Mouse (Mus musculus): ENCODE data around the gene Tet2.

Tet2 gene

DNA sequence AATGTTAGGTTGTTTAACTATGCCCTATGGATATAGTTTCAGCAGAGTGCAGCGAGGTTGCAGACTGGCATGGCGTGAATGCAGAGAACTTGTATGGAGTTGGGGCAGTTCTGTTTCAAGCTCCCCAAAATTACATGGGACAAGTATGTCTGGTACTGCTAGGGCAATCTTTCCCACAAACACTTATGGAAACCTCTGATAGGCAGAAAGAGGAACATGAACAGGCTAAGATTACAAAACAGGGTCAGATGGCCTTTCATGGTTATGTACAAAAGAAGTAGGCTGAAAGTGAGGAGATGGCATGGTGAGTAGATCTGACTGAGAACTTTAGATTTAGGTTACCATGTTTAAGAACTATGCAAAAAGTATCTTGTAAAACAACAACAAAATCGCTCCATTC, 81.7 kb downstream of the Tet2 start:
- ATAC-seq (ENCODE audit: insufficient number of reproducible peaks, low FRiP score, low TSS enrichment): no peak

DNA sequence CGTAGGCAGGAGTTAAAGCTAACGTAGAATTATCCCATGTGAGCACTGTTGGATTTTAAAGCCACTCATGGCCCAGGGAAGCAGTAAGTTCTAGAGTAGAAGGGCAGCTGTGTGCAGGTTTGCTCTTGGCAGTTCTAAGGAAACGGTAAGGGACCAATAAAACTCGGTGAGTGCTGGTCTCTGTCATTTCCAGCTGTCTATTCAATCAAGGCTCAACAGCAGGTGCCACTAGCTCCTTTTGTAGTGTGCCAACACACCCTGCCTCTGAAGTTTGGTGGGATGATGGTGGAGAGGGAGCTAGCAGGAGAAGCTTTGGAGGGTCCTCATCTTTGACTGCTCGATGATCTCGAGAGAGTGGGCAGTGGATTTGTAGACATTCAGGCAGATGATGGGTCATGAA, 82.5 kb downstream of the Tet2 start:
- ATAC-seq (ENCODE audit: insufficient number of reproducible peaks, low FRiP score, low TSS enrichment): no peak

DNA sequence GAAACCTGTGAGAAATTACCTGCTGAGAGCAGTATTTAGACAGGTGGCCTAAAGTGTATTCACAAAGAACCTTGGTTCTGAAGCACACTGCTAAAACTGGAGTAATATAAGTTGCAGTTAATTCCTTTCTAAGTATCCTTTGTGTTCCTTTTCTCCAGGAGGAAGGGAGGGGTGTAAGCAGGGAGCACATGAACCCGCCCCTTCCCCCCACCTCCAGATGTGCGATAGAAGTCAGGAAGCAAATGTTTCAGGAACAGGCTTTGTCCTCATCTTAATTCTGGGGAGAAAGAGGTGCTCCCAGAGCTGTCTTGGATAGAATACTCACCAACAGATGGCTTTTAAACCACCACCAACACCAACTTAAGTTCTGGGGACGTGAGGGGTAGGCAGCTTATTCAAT, 82.9 kb downstream of the Tet2 start:
- ATAC-seq (ENCODE audit: insufficient number of reproducible peaks, low FRiP score, low TSS enrichment): no peak

DNA sequence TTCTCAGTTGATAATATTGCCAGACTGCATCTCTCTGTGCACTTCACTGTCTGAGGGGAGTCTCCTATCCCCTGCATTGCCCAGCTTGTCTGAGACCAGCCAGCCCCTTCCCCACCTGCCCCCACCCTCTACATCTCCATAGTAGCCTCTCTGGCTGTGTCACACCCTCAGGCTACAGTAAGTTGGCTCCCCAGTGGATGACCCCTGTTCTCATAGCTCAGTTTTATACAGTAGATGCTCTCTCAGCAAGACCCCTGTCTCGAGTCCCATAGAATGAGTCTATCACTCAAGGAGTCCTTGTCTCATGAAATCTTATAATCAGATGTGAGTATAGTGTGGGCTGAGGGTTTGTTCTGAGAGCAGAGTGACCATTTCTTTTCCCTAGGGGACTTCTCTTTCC, 85.8 kb downstream of the Tet2 start:
- no peak for ATAC-seq (ENCODE audit: insufficient number of reproducible peaks, low FRiP score, low TSS enrichment)

DNA sequence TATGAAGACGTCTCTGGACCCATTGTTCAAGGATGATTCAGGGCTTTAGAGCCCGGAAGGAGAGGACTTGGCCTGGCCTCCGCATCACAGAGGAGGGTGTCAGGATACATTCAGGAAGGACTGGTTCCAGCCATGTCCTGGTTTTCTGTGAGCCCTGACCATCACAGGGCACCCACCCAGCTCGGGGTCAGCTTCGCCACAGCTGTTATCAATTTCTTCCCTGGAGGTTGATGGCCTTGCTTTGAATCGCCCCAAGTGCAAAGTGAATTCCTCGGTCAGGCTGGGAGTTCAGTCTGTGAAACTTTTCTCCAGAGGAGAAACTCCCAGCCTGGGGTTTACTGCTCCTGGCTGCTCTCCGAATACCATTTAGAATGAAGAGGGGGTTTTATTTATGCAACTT, 91.0 kb downstream of the Tet2 start:
- ATAC-seq (ENCODE audit: insufficient number of reproducible peaks, low FRiP score, low TSS enrichment): no peak

DNA sequence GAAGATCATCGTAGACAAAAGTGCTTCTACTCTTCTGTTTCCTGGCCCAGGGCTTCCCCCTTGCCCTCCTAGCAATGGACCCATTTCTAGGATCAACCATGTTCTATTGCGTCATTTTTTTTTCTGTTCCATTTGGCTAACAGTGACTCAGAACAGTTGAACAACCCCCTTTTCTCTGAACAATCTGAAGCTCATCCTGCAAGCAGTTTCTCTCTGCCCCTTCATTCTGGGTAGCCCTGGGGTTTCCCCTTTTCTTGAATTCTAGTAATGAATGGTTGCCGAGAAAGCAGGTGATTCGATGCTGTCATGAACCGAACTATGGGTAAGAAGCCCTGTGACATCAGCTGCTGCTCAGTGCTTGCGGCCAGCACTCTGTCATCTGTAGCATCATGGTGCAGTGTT, 108.0 kb downstream of the Tet2 start:
- ATAC-seq (ENCODE audit: insufficient number of reproducible peaks, low FRiP score, low TSS enrichment): no peak

DNA sequence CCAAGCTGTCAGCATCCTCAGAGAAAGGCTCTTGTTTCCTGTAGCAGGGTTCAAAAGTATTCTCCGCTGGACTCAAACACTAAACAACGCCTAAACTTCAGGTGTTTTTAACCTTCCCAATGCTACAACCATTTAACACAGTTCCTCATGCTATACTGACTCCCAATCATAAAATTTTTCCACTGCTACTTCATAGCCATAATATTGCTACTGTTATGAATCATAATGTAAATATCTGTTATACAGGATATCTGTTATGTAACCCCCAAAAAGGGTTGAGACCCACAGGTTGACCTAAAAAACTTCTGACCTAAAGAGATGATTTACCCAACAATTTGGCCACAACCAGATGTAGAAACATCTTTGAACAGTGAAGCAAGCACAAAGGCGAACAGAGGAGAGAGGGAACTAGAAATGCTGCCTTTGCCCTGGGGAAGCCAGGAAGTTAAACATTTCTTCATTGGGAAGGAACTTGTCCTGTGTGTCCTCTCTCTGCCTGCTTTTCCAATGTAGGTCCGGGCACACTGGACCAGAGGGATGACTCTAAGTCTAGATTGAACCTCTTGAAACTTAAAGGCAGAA, 108.6 kb downstream of the Tet2 start:
- ATAC-seq (ENCODE audit: insufficient number of reproducible peaks, low FRiP score, low TSS enrichment): no peak

DNA sequence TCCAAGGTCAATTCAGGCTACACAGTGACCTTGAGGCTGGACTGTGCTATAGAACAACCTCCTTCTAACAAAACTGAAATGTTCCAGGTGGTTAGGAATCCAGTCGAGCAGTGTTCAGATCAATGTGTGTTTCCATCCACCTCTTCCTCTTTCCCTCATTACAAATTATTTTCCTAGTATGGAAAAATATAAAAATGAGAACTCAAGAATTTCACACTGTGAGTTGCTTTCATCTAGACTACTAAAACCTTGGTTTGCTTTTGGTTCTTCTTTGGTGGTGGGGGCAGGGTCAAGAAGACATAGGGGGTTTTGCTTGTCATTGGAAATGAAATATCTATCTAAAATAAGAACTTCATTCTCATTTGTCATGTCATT, 109.2 kb downstream of the Tet2 start:
- ATAC-seq (ENCODE audit: insufficient number of reproducible peaks, low FRiP score, low TSS enrichment): no peak

DNA sequence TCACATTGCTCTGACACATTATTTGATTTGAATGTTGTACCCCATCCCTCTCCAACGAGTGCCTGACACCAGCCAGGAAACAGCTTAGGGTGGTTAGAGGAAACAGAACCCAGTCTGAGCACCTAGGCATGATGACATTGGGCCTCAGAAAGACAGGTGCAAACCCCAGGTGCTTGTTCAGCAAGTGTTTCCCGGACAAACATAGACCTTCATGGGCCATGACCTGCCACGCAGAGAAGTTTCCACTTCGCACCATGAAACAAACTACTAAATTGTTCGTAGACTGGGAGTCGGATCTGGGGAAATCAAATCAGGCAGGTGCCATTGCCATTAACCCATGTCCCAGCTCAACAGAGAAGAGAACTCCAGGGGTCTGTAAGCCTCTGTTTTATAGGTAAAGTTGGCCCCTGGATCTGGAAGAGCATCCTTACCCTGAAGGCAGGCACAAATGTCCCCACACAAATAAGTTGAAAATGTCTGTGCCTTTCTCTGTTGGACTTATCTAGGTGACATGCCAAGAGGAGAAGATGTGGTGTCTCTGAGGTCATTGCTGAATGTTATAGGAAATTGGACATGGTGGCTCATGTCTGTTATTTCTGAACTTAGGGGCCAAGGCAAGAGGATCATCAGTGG, 109.7 kb downstream of the Tet2 start:
- ATAC-seq (ENCODE audit: insufficient number of reproducible peaks, low FRiP score, low TSS enrichment): no peak

DNA sequence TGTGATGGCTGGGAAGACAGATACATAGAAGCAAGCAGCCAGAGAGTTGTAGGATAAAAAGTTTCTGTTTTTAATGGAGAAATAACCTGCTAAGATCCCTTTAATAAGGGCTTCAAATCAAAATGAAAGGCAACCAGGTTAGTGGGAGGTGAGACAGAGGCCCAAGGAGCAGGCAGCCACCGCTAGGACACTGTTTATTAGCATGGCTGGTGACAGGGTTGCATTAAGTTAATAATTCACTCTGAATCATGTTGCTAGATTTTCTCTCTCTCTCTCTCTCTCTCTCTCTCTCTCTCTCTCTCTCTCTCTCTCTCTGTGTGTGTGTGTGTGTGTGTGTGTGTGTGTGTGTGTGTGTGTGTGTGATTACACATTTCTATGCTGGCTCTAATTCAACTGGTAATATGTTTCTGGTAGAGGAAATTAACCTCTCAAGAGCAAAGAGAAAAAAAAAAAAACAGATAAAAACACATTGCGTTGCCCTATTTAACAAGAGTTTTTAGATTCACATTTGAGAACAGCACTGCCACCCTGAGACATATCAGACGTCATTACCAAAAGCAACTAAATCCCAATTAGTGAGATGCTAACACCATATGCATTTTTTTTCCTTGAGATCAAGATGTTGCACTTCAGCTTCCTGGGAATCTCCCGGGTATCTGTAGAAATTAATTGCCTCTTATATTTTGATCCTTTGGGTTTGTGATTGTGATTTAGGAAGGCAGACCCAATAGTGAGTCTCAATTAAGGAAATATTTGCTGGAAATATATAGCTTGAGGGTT, 115.4 kb downstream of the Tet2 start:
- no peak for ATAC-seq (ENCODE audit: insufficient number of reproducible peaks, low FRiP score, low TSS enrichment)

DNA sequence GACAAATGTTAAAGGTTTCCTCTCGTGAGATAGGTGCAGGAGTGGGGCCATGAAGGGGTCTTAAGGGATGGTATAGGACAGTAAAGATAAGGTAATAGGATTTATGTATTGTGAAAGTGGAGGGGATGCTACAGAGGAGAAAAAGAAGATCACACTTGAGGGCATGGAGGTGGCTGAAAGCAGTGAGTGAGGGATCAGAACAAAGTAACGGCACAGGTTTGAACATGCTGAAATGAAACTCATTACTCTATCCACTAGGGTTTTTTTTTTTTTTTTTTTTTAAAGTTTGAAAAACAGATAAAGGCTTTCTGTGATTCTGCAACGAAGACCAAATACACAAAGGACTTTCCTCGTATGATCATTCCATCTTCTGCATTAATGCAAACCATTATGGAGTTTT, 116.9 kb downstream of the Tet2 start:
- ATAC-seq (ENCODE audit: insufficient number of reproducible peaks, low FRiP score, low TSS enrichment): no peak

DNA sequence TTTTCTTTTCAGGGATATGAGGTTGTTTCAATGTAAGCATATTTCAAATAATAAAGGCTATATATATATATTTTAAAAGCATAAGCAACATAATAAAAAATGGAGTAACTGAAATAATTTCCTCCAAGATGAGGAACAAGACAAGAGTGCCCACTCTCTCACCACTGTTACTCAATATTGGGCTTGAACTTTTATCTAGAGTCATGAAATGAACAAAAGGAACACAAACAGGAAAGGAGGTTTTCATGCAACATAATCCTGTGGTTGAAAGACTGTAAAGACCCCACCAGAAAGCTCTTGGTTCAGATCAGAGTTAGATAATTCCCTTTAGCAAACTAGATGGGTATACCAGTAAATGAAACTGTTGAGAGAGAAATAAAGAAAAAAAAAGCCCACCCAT, 121.9 kb downstream of the Tet2 start:
- ATAC-seq (ENCODE audit: insufficient number of reproducible peaks, low FRiP score, low TSS enrichment): no peak

DNA sequence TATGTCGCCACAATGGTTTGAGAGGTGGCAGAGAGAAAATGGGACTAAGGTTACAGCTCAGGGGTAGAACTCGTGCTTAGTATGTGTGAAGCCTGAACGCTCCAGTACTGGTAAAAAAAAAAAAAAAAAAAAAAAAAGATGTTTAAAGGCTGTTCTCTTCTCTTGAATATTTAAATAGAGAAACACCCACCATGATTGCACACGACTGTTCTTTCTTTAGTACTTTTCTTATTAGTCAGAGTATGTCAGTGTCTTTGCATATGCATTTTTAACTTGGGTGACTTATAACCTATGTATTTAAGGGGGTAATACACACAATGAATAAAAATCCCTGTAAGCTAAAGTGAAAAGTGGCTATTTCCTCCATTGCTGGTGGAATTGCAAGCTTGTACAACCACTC, 130.2 kb downstream of the Tet2 start:
- ATAC-seq (ENCODE audit: insufficient number of reproducible peaks, low FRiP score, low TSS enrichment): no peak
